Mouse (Mus musculus): Measurements from ENCODE around the gene Vamp5. TPM values are rescaled to one million over a fixed set of nuclear protein-coding genes. Genes with fewer than 3 reads are reported as not detected.

Vamp5 gene
- polyA plus RNA-seq, 1 experiment from 2014 or later, result 20.6 TPM

- no peak overlapping the region for H3K9ac ChIP-seq
- no peaks in the 10 kb centered on the region for H3K4me1 ChIP-seq
- peaks cover 90% of the 10 kb centered on the region for H3K36me3 ChIP-seq
- no peaks in the 10 kb centered on the region for H3K27me3 ChIP-seq
- H3K4me3 ChIP-seq, result no peak overlapping the region
- H3K27ac ChIP-seq, result no peak overlapping the region
- no peaks in the 10 kb centered on the region for H3K9me3 ChIP-seq
- H3K4me2 ChIP-seq, result no peak overlapping the region
- no peak for ATAC-seq (ENCODE audit: insufficient number of reproducible peaks, insufficient read depth, low FRiP score, low TSS enrichment, low read depth)
- WGBS, result 85% methylated on average over 5 of the region's 5 CpGs
These were observed 51.2 kb downstream of the Vamp5 start for GRCm38 (mm10) chr6:72329019-72329418.

- no peak overlapping the region for H3K9ac ChIP-seq
- H3K27me3 ChIP-seq, result no peaks in the 10 kb centered on the region
- H3K9me3 ChIP-seq, result no peaks in the 10 kb centered on the region
- peaks cover 89% of the 10 kb centered on the region for H3K36me3 ChIP-seq
- H3K4me3 ChIP-seq, result no peak overlapping the region
- WGBS, result 69% methylated on average over 6 of the region's 6 CpGs
- no peak overlapping the region for H3K4me2 ChIP-seq
- H3K4me1 ChIP-seq, result no peaks in the 10 kb centered on the region
- no peak for ATAC-seq (ENCODE audit: insufficient number of reproducible peaks, insufficient read depth, low FRiP score, low TSS enrichment, low read depth)
- no peak overlapping the region for H3K27ac ChIP-seq
These were observed 54.0 kb downstream of the Vamp5 start for GRCm38 (mm10) chr6:72326274-72326673.

- Histone ChIP-seq H3K4me3 (no peak overlapping the region), H3K36me3 (peaks cover 94% of the 10 kb centered on the region), H3K27me3 (no peaks in the 10 kb centered on the region), H3K4me2 (no peak overlapping the region), H3K27ac (no peak overlapping the region), H3K9me3 (no peaks in the 10 kb centered on the region), H3K4me1 (no peaks in the 10 kb centered on the region), H3K9ac (no peak overlapping the region)
- WGBS, result 88% methylated on average over 6 of the region's 6 CpGs
- no peak for ATAC-seq (ENCODE audit: insufficient number of reproducible peaks, insufficient read depth, low FRiP score, low TSS enrichment, low read depth)
These were observed 56.3 kb downstream of the Vamp5 start for GRCm38 (mm10) chr6:72323786-72324508.

- 98% methylated on average over 3 of the region's 3 CpGs for WGBS
- no peak overlapping the region for H3K9ac ChIP-seq
- H3K27me3 ChIP-seq, result no peaks in the 10 kb centered on the region
- no peaks in the 10 kb centered on the region for H3K4me1 ChIP-seq
- no peak overlapping the region for H3K27ac ChIP-seq
- no peaks in the 10 kb centered on the region for H3K9me3 ChIP-seq
- ATAC-seq (ENCODE audit: insufficient number of reproducible peaks, insufficient read depth, low FRiP score, low TSS enrichment, low read depth), result no peak
- no peak overlapping the region for H3K4me3 ChIP-seq
- no peak overlapping the region for H3K4me2 ChIP-seq
- peaks cover 94% of the 10 kb centered on the region for H3K36me3 ChIP-seq
These were observed 57.3 kb downstream of the Vamp5 start for GRCm38 (mm10) chr6:72322936-72323335.

- Histone ChIP-seq H3K36me3 (peaks cover 85% of the 10 kb centered on the region), H3K4me2 (no peak overlapping the region), H3K27me3 (no peaks in the 10 kb centered on the region), H3K9me3 (no peaks in the 10 kb centered on the region), H3K4me3 (no peak overlapping the region), H3K4me1 (no peaks in the 10 kb centered on the region), H3K9ac (no peak overlapping the region), H3K27ac (no peak overlapping the region)
- ATAC-seq (ENCODE audit: insufficient number of reproducible peaks, insufficient read depth, low FRiP score, low TSS enrichment, low read depth), result no peak
- 78% methylated on average over 11 of the region's 11 CpGs for WGBS
These were observed 61.2 kb downstream of the Vamp5 start for GRCm38 (mm10) chr6:72319019-72319418.

Other genes with a start within 250 kb of the Vamp5 start
- 17.6 and 19.8 TPM in 2 replicates for gene Atoh8, start 144.9 kb downstream of the Vamp5 start, polyA plus RNA-seq (2015; fragmentation: Nextera tagmentation; extraction: Ambion mirVana)
- 0.18 TPM in 1 of 2 replicates, not detected in the other for gene Sftpb, start 75.9 kb downstream of the Vamp5 start, polyA plus RNA-seq (2015; fragmentation: Nextera tagmentation; extraction: Ambion mirVana)
- 52.6 and 54.1 TPM in 2 replicates for gene Usp39, start 35.3 kb downstream of the Vamp5 start, polyA plus RNA-seq (2015; fragmentation: Nextera tagmentation; extraction: Ambion mirVana)
- 36.6 and 36.7 TPM in 2 replicates for gene 0610030E20Rik, start 33.2 kb downstream of the Vamp5 start, polyA plus RNA-seq (2015; fragmentation: Nextera tagmentation; extraction: Ambion mirVana)
- 10.8 and 11.1 TPM in 2 replicates for gene Tmem150a, start 25.0 kb downstream of the Vamp5 start, polyA plus RNA-seq (2015; fragmentation: Nextera tagmentation; extraction: Ambion mirVana)
- gene Rnf181, start 13.5 kb downstream of the Vamp5 start, polyA plus RNA-seq (2015; fragmentation: Nextera tagmentation; extraction: Ambion mirVana), result 94.5 and 110 TPM in 2 replicates
- 130 and 135 TPM in 2 replicates for gene Vamp8, start 10.2 kb upstream of the Vamp5 start, polyA plus RNA-seq (2015; fragmentation: Nextera tagmentation; extraction: Ambion mirVana)
- 39.1 and 41.5 TPM in 2 replicates for gene Ggcx, start 33.8 kb upstream of the Vamp5 start, polyA plus RNA-seq (2015; fragmentation: Nextera tagmentation; extraction: Ambion mirVana)
- 361 and 377 TPM in 2 replicates for gene Mat2a, start 59.1 kb upstream of the Vamp5 start, polyA plus RNA-seq (2015; fragmentation: Nextera tagmentation; extraction: Ambion mirVana)
- gene Sh2d6, start 141.2 kb upstream of the Vamp5 start, polyA plus RNA-seq (2015; fragmentation: Nextera tagmentation; extraction: Ambion mirVana), result 0.31 TPM in 1 of 2 replicates, not detected in the other
- 58.2 and 64.3 TPM in 2 replicates for gene Capg, start 163.9 kb upstream of the Vamp5 start, polyA plus RNA-seq (2015; fragmentation: Nextera tagmentation; extraction: Ambion mirVana)
- gene Elmod3, start 217.9 kb upstream of the Vamp5 start, polyA plus RNA-seq (2015; fragmentation: Nextera tagmentation; extraction: Ambion mirVana), result 16.1 and 17.5 TPM in 2 replicates
- gene Retsat, start 218.0 kb upstream of the Vamp5 start, polyA plus RNA-seq (2015; fragmentation: Nextera tagmentation; extraction: Ambion mirVana), result 12.6 and 14.1 TPM in 2 replicates
- 21.9 and 24.5 TPM in 2 replicates for gene Tgoln1, start 236.5 kb upstream of the Vamp5 start, polyA plus RNA-seq (2015; fragmentation: Nextera tagmentation; extraction: Ambion mirVana)